Mouse (Mus musculus): ENCODE data around the gene Camta1.

Camta1 gene

DNA sequence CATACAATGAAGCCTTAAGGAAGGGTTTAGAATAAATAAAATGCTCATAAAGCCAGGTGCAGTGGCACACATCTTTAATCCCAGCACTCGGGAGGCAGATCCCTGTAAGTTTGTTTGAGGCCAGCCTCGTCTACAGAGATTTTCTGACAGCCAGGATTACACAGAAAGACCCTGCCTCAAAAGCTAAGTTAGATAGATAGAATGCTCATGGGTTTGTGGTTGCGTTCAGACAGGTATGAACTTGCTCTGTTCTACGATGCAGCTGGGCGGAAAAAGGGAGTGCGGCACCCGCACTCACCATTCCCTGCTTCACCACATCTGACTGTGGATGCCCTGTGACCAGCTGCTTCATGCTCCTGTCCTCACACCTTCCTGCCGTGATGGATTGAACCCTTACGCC lies 882.2 kb downstream of the Camta1 start:
- no peak for DNase-seq (ENCODE audit: low spot score)

DNA sequence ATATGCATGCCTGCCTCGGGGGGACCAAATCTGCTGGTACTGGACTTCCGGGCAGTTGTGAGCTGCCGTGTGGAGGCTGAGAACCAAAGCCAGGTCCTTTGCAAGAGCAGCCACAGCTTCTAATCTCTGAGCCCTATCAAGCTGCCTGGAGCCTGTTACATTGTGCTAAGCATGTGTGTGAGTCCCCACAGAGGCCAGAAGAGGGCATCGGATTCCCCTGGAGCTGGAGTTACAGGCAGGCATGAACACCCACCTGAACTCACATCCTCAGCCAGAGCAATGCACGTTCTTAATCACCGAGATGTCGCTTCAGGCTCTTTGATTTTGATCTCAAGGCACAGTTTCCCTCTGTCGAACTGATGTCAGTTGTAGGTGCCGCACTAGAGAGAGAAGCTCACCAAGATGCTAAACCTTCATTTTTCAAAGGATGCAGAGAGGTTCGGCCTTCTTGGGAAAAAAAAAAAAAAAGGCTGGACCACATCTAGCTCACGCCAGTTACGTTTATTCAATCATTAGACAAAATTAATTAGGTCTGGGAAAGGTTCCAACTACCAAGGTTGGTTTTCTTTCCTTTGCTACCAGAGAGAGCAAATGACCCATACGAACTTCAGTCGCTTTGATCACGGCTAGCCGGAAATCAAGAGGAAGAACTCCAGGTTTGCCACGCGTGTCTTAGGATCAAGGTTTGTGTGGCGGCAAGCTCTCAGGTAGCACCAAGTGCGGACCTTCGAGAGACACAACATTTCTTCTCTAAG lies 883.3 kb downstream of the Camta1 start:
- DNase-seq (ENCODE audit: low spot score): no peak

DNA sequence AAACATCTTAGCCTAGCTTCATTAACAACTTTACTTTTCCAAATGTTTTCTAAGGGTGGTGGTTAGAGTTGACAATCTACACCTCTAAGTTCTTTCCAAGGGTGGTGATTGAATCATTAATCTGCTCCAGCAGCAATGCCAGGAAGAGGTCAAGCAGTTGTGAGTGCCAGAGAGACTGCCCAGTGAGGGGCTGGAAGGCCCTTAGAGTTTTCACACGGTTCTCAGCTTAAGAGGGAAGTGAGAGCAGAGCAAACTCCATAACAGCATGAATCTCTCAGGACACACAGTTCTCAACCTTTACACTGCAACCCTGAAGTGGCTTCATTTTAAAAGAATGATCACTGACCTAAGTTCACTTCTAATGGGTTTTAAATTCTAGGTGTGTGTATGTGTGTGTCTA lies 886.5 kb downstream of the Camta1 start:
- DNase-seq (ENCODE audit: low spot score): no peak

DNA sequence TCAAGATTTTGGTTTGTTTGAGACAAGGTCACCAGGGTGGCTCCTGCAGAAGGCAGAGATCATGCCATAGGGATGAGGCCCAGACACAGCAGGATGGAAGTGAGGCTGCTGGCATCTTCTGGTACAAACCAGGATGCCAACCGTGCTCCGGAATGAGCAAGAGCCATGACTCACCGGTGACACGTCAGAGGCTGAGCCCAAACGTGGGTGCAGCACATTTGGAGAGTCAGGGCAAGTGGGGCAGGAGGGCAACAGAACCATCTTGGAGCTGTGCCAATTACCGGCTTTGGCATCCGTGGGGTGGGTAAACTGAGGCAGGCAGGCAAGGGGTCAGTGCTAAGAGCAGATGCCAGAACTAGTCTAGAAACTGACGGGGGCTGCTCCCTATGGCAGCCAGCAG lies 888.4 kb downstream of the Camta1 start:
- no peak for DNase-seq (ENCODE audit: low spot score)

DNA sequence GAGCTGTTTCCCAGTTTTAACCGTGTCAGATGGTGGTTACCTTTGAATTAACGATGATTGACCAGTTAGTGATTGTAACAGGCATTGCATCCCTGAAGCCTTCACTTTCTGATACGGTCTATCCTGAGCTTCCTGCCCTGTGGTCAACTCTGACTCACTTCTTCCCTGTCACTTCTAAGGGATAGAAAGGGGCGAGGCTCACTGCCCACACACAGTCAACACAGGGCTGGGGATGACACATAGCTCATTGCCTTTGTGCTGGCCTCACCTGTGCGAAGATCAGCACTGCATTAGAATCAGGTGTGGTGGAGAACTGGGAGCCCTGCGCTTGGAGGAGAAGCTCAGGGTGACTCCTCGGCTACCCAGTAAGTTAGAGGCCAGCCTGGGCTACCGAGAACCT lies 892.7 kb downstream of the Camta1 start:
- no peak for DNase-seq (ENCODE audit: low spot score)

DNA sequence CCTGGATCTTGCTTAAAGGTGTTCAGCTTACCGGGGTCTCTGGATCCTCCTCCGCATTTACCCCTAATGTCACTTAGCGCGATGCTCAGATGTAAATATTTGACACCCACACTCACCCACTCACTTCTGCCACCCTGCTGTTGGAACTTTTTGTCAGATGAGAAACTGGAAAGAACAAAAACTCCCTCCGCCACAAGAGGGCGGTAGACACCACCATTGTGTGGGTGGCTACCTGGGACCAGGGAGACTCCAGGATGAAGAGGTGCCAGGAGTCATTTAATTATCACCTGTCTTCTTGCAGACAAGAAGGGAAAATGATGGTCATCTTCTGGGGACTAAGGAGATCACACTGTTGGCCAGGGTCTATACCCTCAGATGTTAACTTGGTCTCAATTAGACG lies 895.1 kb downstream of the Camta1 start:
- DNase-seq (ENCODE audit: low spot score): no peak

DNA sequence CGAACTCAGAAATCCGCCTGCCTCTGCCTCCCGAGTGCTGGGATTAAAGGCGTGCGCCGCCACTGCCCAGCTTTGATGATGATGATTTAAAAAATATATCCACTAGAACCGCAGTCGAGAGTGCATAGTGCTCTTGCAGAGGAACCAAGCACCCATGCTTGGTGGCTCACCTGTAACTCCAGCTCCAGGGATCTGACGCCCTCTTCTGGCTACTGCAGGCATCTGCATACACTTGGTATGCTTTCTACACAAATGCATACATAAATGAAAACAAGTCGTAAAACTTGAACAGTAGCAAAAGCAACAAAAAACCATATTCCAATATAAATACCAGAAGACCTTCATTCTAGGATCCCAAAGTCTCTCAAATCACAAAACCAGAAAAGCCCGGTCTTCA lies 896.1 kb downstream of the Camta1 start:
- no peak for DNase-seq (ENCODE audit: low spot score)

DNA sequence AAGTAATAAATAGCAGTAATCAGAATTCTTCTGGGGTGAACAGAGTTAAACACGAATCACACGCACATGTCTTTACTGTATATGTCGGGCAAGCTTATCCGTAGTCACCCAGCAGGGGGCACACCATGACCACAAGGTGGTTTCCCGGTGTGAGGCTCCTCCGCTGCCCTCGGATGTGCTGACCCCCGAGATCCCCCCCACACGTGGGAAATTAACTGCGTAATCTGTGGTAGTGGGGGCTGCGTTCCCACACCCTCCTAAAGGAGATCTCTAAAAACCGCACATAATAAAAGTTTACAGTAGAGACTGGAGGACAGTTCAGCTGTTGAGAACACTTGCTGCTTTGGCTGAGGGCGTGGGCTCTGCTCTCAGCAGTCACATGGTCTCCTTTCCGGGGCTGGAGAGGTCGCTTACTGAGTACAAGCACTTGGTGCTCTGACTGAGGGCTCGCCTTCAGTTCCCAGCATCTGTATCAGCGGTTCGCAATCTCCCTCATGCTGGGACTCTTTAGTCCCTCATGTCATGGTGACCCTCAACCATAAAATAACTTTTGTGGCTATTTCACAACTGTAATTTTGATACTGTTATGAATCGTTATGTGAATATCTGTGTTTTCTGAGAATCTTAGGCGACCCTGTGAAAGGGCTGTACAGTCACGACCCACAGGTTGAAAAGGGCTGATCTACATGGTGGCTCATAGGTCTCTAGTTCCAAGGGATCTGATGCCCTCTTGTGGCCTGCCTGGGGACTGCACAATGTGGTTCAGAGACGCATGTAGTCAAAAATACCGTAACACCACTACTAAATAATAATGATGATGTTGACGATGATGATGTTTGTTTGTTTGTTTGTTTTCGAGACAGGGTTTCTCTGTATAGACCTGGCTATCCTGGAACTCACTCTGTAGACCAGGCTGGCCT lies 896.8 kb downstream of the Camta1 start:
- peak; percentile 41 for DNase-seq (ENCODE audit: low spot score)

DNA sequence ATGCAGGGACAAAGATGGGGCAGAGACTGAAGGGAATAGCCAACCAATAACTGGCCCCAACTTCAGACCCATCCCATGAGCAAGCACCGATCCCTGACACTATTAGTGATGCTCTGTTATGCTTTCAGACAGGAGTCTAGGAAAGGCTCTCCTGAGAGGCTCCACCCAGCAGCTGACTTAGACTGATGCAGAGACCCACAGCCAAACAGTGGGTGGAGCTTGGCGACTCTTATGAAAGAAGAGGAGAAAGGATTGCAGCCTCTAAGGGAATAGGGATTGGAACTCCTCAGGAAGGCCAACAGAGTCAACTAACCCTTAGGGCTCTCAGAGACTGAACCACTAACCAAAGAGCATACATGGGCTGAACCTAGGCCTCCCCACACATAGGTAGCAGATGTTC lies 898.0 kb downstream of the Camta1 start:
- DNase-seq (ENCODE audit: low spot score): no peak

DNA sequence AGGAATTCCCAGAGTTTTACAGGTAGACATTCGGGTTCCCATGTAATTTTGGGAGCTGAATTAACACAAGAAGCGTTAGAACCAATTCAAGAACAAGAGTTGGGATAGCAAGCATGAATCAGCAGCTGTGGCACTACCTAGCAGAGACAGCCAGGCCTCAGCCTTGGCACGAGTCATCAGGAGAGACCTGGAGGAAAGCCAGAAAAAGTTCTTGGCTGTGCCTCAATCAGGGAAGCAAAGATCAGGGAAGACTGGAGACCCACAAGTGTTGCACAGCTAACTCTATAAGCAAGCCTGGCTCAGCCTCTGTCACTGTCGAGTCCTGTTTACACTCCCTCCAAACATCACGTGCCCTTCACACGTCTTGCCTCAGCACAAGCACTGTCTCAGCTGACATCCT lies 899.4 kb downstream of the Camta1 start:
- DNase-seq (ENCODE audit: low spot score): peak; percentile 32

DNA sequence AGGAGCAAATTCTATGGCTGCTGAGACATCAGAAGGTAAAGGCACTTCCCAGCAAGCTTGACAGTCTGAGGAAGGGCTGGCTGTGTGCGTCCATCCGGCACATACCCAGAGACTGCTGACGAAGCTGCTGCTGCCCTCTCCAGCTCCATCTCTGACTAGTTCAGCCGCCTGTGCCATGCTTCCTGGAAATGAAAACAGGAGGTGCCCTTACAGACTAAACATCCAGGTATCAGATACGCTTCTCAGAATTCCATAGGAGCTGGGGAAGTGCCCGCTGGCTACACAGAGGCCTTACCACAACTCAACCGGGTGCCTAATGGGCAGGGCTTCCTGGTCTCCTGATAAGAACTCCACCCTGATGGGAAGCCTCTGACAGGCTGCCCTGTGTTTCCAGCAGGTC lies 903.1 kb downstream of the Camta1 start:
- DNase-seq (ENCODE audit: low spot score): no peak

DNA sequence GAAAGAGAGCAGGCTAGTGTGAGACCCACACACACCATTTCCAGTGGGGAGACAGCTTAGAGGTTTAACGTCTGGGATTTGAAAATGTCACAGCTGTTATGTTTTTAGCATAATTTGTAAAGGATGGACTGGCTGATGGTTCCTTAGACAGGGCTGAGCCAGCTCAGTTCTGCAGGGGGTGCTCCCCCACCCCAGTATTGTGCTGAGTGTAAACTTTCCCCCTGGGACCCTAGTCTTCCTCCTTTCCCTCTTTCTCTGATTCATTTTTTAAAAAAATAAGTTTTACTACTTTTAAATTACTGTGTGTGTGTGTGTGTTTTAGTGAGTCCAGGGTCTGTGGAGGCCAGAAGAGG lies 904.6 kb downstream of the Camta1 start:
- DNase-seq (ENCODE audit: low spot score): no peak

DNA sequence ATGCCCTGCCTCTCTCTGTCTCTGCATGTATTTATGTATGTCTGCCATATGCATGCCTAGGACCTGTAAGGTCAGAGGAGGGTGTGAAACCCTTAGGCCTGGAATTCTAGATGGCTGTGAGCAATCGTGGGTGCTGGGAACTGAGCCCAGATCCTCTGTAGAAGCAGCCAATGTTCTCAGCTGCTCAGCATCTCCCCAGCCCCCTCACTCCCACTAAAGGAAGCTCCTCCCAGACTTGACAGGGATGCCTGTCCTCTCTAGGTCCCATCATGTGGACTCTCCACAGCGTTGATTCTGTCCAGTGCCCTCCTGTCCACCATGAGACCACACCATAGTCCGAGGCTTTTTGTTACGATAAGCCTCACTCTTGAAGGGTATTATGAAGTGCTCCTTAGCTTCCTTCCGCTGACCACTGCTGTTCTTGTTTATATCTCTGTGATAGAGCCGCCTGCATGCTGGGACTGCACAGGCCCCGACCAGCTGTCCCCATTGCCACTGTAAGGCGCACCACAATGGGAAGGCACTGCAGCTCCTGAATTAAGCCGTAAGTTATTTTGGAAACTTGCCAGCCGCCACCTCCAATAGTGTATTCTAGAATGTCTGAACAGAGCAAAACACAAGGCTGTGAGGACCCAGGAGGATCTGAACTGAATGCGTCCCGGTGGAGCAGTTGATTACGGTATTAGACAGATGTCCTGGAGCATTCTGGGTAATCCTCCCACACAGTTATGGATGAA lies 905.1 kb downstream of the Camta1 start:
- no peak for DNase-seq (ENCODE audit: low spot score)

DNA sequence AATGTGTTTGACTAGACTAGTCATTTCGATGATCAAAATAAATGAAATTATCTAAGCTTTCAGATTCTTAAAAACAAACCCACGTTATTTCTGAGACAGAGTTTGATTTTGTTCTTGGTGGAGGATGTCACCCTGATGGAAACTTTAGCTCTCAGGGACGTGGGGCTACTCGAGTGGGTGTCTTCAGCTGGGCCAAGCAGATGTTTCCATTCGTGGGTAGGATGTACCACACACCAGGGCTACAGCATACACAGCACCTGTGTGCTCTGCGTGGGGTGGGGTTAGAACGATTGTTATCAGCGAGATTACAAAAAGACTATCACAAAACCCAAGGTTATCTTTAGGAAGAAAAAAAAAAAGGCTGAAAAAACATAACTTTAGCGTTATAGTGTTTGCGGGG lies 910.7 kb downstream of the Camta1 start:
- DNase-seq (ENCODE audit: low spot score): no peak

DNA sequence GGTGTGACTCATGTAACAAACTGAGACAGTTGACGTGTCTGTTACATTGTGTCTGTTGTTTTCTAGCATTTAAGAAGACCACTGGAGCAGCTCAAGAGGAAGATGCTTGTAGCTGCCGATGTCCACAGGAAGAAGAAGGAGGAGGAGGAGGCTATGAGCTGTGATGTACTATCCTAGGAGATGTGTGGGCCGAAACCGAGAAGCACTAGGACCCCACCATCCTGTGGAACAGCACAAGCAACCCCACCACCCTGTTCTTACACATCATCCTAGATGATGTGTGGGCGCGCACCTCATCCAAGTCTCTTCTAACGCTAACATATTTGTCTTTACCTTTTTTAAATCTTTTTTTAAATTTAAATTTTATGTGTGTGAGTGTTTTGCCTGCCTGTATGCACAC lies 917.0 kb downstream of the Camta1 start:
- DNase-seq (ENCODE audit: low spot score): no peak

DNA sequence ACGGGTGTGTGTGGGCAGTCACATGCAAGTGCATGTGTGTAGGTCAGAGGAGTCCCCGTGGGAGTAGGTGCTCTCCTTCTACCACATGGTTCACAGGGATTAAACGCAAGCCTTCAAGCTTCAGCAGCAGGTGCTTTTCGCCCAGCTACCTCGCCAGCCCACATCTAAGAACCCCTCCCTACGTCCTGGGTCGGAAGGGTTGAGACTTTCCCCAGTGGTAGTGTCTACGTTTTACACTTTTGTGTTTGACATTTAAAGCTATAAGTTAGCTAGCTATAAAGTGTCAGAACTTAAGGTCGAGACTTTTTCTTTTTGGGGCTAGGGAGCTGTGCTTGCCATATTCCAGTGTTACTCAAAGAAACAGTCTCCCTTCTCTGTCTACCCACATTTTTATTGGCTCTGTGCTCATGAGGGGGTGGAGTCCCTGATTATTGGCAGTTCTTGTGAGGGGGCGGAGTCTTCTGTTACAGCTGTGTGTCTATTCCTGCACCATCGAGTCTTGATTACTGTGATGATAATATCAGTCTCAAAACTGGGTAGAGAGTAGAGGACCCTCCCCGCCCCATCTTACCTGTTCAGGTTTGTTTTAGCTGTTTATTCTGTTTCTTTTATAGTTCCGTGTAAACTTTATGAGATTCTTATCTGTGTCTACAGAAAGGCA lies 921.6 kb downstream of the Camta1 start:
- DNase-seq (ENCODE audit: low spot score): no peak

DNA sequence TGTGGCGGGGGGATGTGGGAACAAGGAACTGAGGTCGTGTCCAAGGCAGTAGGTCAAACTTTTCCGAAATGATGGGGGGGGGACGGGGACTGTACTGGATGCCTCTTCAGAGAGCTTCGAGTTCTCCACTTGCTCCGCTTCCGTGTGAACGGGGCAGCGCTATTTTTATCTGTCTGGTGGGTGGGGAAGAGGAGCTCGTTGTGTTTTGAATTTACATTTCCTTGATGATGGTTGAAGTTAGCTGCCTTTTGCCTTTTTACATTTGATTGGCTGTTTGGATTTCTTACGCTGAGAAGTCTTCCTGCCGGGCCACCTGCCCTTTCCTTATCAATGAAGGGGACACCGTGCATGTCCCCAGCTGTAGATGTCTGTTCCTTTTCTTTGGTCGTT lies 923.6 kb downstream of the Camta1 start:
- no peak for DNase-seq (ENCODE audit: low spot score)

DNA sequence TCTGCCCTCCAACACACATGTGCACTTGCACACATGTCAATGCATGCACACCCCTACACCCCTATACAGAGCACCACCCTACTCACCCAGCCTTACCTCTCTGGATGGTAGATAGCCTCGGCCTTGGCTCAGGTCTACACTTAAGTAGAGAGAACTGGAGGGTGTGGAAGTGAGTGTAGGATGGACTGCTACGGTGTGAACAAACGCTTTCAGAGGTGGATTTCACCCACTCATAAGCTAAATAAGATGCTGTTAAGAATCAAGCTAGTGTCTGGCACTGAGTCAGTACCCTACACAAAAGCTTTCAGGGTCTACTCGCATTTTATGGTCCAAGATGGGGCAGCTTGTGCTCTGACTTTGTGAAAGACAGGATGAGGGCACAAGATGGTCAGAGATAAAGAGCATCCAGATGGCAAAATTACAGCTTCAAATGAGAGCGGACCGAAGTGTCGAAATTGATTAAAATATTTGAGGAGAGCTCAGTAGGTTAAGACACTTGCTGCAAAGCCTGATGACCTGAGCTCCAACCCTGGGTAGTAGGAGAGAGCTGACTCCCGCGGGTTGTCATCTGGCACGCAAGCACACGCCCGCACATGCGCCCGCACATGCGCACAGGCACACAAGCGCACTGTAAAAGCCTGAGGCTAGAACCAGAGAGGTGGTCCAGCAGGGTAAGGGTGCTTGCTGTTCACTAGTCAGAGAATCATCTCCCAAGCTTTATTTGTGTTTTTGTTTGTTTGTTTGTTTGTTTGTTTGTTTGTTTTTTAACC lies 924.2 kb downstream of the Camta1 start:
- DNase-seq (ENCODE audit: low spot score): no peak

DNA sequence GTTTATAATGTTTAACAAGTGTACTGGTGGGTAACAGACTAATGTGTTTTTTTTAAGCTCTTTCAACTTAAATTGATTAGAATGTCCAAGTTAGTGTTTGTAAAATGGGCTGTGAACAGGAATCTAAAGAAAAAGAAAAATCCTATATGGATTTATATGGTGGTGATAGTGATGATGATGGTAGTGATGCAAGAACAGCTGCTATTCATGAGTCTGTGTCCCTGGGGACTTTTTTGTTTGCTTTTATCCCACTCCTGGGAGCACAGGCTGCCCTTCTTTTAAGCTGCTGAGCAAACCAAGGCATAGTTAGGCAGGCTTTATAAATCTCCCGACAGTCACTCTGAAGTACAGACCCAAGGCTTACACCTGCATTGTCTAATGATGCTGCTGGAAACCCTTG lies 928.2 kb downstream of the Camta1 start:
- no peak for DNase-seq (ENCODE audit: low spot score)

DNA sequence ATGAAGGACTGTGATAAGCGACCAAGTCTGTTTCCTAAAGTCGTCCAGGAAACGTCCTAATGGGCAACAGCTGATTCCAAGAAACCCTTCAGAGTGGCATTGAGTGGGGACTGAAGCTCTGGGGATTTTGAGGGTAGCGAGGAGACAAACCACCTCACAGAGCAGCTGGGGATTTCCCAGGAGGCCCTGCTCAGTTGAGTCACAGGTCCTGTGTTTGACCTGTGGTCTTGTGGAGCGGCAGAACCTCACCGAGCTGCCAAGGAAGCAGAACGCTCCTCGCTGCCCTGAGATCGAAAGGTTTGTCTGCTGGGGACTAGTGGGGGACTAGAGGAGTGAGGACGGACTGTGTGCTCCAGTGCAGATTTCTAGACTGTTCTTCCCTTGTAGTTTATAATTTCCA lies 933.9 kb downstream of the Camta1 start:
- no peak for DNase-seq (ENCODE audit: low spot score)

DNA sequence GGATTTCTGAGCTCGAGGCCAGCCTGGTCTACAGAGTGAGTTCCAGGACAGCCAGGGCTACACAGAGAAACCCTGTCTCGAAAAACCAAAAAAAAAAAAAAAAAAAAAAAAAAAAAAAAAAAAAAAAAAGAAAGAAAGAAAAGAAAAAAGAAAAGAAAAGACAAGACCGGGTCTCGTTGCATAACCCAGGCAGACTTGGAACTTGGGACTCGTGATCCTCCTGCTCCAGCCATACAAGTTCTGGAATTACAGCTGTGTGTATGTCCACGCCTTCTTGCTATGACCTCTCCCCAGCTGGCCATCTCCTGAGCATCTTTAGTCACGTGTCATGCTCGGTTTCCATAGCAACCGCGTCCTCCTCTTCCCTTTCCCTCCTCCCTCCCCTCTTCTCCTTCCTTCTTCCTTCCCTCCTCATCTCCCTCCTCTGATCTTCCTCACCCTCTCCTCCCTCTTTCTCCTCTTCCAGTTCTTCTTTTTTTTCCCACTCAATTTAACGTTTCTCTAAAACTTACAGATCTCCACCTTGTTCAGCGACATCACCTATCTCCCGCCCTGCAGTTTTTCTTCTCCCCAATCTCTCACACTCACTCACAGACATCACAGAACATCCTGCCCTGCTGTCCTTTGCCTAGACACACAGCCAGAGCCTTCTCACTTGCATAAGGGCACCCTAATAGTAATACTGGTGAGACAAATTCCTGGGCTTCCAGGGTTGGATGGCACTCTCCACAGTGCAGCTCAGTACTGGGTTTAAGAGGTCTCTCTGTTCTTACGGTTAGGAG lies 934.6 kb downstream of the Camta1 start:
- DNase-seq (ENCODE audit: low spot score): no peak
